Mouse (Mus musculus) layer of hippocampus, adult 11-12 months (tissue): ENCODE data around the gene Tubb1.

Experiments
- DNase-seq: peaks from one replicate; pipeline ENCODE4 v3.0.0; 2022; ENCODE audit warnings: low spot score

Tubb1 gene

DNA sequence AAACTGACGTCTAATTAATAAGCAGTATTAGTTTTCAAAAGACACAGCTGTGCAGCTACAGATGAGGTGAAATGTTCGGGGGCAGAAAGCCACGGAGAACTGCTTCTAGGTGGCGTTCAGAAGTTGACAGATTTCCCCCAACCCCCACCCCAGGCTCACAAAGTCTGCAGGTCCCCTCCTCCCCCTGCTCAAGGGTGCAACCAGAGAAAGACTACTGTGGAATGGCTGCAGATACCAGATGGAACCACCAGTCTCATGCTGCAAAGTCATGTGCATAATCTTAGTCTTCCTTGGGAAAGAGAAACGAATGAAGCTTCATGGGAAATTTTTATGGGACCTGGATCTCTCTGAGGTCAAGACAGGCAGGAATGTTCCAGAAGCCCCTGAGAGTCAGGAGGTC lies 51.8 kb downstream of the Tubb1 start:
- DNase-seq, result no peak

DNA sequence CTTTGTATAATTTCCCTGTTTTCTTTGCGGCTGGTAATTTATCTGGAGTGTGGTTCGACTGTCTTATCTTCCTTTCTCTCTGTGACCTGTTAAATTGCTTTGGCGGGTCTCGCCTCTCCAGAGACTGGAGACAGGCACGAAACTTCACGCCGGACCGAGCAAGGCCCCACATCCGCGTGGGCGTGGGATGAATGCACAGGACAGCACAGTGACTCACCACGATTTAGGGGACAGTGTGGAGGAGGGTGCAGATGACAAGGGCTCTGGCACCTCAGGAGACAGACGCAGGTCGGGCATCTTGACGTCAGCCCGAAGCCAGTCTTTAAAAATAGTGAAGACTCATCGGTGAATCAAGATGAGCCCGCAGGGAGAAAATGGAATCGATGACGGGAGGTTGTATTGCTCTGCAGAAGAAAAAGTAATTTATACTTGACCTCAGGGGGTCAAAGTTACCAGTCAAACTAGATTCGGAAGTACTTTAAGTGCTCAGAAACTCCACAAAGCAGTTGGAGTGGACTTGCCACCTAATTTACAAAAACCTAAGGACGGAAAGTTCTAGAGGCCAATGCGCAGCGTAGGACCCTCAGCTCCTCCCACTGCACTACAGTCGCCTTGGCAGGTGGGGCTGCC lies 52.5 kb downstream of the Tubb1 start:
- no peak for DNase-seq
